Mouse (Mus musculus) adrenal gland, postnatal 36 days (tissue): ENCODE data around the gene Scn4b. TPM values are rescaled to one million over a fixed set of nuclear protein-coding genes. Genes with fewer than 3 reads are reported as not detected.

ENCODE experiments used
- DNase-seq, 2 experiments: peaks; one replicate each; pipeline ENCODE4 v3.0.0; 2021; ENCODE audit warnings: mixed read lengths in 1 of 2
- total RNA-seq, 2 experiments: library from RNA; stranded (reverse); gene quantifications; 2 replicates each; pipeline ENCODE4 v1.2.3; 2021

Scn4b gene
- total RNA-seq, 2 experiments from 2014 or later: 0.60 to 0.66 TPM

DNA sequence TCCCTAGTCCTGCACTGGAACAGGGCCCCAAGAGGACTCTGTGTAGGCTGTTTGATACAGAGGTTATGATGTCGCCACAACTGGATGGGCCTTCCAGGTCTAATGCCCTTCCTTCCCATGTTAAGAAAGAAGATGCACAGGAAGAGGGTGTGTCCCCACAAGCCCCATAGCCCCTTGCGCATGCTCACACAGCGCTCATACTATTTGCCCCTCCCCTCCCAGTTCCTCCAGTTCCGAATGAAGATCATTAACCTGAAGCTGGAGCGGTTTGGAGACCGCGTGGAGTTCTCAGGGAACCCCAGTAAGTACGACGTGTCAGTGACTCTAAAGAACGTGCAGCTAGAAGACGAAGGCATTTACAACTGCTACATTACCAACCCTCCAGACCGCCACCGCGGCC lies 13.0 kb upstream of the Scn4b start:
- DNase-seq: no peak

DNA sequence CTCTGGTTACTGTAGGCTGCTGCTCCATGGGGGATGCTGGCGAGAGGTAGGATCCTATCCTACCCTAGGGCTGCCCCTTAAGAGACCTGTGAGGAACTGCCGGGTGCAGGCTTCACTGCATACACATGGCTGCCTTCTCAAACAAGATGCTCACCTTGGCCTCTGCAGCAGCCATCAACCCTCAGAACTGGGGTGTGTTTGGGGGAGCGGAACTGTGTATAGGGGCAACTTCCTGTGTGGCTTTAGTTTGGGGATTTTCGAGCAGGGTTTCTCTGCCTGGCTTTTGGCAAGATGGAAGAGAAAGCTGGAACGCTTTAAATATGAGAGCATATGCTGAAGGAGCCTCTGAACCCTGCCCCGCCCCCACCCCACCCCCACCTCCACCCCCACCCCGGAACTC lies 11.3 kb upstream of the Scn4b start:
- DNase-seq: no peak

DNA sequence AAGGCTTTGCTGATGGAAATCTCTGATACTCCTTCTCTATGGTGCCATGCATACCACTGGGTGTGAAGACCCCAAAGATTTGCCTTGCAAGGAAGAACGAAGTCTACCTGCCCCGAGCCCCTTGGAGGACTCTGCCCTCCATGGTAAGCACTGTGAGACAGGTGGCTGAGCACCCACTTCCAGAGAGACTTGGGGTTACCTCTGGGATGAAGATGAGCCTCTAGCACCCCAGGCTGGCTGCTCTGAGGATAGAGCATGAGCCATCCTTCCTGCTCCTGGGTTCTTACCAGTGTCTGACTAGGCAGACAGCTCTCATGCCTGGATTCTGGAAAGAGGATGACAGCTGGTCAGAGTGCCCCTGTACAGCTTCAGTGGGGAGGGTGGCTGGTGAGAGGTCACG lies 8.1 kb upstream of the Scn4b start:
- DNase-seq: no peak

DNA sequence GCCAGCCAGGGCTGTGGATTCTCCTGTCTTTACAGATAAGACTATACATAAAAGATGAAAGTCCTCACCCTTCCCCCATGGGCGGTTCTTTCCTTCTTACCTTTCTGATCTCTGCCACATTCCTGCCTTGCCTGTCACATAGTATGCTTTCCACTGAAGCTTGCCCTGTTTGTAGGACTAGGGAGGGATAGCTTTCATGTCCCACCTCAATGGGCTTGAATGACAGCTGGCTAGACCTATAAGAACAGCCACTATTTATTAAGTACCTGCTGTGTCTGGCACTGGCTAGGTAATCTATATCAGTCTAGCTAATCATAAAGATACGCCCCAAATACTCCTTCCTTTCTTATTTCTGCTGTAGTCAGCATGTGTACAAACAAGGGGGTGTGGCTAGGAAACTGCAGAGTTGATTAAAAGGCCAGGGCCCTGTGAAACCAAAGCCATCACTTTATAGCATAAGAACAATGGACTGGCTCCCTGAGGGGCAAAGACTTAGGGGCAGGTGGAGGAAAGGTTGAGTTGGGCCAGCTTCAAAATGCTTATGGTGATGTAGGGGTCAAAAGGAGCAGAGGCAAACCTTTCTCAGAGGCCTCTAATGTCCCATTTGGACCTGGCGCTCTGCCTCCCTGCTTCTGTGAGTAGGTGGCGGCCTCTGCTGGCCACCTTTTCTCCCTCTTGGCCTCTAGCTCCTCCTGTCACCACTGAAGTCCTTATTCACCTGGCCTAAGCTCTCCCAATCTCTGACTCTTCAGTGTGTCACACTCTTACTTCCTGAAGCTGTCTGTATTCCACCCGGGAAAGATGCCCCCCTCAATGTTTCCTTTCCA lies 4.5 kb upstream of the Scn4b start:
- peak; percentile 58 to 74 for DNase-seq

DNA sequence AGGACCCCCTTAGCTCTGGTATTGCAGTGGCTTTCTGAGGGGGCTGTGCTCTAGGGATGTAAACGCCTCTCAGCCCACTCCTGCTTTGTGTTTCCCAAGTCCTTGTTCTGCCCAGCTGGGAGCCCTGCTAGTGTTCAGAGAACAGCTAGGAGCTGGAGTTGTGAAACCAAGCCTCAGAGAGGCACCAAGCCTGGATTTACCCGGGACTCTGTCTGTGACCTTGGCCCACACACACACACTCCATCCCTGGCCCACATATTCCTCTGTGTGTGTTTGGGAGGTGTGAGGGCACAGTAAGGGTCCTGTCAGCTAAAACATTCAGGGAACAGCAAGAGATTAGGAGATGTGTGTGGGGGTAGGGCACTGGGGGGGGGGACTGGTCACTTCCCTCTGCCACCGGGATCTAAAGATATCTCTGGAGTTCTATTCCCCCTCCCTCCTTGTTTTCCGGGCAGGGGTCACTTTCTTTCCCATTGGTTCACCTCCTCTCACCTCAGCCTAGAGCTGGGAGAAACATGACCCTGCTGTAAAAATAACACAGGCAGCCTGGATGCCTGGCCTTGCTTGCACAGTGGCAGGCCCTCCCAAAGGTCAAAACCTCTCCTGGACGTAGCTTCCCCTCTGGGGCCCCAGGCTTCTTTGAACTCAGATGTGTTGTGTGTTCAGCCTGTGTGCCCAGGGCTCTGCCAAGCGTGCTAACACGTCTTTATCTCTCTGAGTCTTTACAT lies 1.6 kb upstream of the Scn4b start:
- no peak for DNase-seq

DNA sequence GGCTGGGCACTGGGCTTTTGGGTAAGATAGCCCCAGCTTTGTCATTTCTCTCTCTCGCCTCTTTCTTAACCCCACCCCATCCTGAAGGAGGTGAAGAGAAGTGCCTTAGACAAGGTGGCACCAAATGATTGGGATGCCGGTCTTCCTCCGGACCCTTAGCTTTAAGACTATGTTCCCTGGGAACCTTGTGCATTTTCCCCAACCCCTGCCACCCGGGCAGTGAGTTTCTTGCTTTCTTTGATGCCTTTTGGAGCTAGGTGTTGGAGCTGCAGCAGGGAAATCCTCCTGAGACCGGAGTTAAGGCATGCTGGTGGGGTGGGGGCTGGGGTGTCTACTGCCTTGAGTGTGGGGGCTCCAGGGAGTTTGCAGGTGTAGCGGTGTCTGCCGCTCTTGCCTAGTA lies 887 bp downstream of the Scn4b start:
- DNase-seq: no peak

DNA sequence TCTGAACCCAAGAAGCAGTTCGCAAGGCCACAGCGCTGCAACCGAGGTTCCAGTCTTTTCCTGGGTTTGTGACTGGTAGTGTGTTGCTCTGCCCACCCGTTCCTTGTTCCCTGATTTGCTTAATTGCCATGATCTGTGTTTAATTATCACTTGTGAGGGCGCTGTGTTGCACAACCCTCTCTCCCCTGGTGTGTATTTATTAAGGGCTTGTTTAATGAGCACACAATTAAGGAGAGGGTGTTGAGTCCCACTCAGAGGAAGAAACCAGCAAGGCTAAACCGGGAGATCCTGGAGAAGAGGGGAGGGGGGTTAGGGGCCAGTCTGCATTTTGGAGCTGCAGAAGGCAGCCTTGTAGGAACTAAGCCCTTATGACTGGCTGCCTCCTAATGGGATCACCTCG lies 2.8 kb downstream of the Scn4b start:
- DNase-seq: no peak

DNA sequence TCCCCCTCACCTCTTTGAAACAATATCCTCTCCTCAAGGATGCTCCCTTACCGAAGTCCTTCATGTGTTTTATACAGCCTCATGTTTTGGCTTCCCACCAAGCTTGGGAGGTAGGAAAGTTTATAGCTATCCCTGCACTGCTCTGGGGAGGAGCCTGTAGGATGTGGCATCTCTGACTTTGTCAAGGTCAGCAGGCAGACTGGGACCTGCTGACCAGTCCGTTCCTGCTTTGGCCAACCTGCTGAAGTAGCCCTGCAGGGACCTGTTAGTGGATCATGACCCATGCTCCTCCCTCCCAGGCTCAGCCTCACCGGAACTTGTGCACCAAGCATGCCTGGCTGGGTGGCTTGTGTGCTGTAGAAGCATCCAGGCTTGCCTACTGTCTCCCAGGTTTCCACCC lies 4.5 kb downstream of the Scn4b start:
- no peak for DNase-seq

DNA sequence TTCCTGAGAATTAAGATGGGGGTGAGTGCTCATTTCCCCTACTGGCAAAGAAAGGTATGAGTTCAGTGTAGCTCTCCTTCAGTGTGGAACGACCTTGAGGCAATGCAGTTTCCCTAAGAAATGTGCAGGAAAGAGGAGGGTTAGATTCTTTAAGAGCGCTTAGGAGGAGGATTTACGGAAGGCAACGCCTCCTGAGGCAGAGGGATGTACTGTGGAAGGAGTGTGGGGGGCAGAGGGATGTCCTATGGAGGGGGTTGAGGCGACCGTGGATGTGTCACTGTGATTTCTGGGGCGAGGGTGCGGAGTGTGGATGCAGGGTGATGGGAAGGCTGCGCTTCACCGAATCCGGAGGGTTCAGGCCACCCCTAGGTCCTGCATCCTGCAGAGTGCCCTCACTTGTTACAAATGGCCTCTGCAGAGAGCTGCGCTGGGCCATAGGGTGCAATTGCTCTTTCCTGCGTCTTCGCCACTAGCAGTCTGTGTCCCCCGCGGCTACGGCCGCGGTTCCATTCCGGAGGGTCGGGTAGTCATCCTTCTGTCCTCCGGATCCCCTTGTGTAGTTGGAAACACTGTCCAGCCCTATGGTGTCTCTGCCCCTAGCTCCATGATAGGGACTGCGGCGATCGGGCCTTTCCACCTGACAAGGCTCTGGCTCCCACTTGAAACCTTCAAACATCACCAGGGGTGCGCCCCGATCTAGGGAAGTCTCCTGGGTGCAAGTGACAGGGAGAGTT lies 7.5 kb downstream of the Scn4b start:
- no peak for DNase-seq

DNA sequence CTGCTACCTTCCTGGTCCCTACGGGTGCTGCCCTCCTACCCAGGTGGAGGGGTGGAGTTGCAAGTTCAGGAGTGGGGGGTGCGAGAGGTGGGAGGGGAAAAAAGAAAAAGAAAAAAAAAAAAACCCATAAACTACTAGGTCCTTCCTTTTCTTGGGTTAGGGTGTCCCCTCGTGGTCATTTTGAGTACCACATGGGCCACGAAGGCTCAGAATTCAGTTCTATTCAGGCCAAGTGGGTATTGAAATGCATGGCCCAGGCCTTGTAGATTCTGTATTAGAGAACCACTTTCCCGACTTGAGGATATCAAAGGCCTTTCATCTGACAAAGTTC lies 8.0 kb downstream of the Scn4b start:
- DNase-seq: peak; percentile 60 to 70

DNA sequence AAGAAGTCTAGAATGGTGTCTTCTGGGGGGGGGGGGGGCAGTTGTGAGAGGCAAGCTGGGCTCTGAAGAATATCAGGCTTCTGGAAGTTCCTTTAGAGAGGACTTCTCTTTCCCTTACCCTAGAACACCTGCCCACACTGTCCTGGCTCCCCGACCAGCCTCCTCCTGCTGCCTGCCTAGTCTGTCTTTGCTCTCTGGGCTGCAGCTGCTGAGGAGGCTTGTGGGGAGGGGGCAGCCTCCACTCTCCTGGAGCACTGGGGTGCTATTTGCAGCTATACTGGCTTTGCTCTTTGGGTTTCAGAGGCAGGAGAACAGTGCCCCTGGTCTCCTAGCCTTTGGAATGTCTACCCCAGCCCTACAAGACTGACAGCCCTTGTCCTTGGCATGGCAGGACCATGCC lies 12.7 kb downstream of the Scn4b start:
- DNase-seq: no peak

DNA sequence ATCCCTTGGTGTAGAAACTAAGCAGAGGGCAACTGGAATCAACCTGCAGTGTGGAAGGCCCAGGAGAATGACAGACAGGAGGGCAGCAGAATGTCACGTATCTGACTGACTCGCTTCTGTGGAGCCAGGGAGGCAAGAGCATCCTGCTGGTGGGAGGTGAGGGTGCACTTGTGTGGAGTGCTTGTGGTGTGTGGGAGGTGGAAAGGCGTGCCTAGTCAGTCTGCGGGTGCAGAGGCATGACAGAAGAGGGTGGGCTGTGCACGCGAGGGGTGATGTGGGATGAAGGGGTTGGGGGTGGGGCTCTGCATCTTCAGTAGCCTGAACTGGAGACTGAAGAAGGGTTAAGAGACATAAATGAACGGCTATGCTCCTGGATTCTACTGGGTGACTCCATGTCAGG lies 15.2 kb downstream of the Scn4b start:
- DNase-seq: no peak

DNA sequence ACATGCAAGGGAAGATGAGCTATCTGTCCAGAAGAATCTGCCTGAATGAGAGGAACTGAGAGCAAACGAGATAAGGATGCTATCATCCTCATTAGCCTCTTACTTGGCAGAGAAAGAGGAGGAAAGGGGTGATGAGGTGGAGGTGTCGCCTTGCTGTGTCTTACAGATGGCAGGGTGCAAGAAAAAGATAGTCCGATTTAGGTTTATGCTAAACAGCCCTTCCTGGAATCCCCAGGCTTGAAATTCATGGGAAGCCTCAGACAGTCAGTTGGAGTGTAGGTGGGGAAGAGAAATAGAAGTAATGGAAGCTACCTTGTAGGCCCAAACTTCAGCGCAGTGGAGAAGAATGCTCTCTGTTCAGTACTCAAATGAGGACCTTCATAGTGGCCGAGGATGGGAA lies 29.7 kb downstream of the Scn4b start:
- DNase-seq: no peak

DNA sequence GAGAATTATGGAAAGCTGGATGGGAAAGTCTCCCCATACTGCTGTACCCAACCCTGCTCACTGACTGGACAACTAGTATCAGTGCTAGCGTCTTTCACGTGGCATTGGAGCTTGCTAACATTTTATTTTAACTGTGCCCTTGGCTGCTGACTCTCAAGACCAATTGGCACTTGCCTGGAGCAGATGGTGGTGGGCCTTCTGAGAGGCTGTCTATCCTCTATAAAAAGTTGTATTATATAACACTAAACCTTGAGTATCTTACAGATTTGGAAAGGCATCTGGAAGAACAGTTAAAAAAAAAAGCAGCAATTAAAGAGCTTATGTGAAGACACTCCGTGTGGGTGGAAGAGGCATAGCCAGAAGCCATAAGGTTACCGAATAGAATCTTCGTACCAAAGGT lies 32.0 kb downstream of the Scn4b start:
- DNase-seq: no peak

DNA sequence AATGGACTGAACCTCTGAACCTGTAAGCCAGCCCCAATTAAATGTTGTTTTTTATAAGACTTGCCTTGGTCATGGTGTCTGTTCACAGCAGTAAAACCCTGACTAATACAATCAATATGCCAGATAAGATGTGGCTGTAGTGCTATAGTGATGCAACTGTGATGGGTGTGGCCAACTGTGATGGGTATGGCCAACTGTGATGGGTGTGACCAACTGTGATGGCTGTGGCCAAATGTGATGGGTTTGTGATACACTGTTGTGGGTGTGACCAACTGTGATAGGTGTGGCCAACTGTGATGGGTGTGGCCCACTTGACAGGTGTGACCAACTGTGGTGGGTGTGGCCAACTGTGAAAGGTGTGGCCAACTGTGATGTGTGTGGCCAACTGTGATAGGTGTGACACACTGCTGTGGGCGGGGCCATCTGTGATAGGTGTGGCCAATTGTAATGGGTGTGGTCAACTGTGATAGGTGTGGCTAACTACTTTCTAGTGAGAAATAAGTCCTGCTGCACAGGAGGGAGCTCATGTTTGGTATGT lies 32.9 kb downstream of the Scn4b start:
- no peak for DNase-seq

DNA sequence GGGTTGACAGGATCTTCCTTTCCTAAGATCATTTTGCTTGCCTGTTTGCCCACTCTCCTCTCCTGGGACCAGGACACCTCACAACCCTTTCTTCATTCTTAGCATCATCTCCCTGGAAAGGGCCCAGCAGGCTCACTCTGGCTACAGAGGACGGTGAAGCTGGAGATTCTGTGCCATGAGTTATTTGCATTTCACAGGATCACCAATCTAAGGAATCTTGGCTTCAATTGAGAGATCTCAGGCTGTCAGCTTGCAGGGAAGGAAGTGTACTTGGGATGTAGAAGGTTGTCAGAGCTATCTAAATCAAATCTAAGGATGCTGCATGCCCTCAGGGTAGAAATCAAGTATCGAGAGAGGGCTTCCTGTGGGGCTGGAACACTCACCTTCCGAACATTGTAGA lies 35.3 kb downstream of the Scn4b start:
- no peak for DNase-seq

DNA sequence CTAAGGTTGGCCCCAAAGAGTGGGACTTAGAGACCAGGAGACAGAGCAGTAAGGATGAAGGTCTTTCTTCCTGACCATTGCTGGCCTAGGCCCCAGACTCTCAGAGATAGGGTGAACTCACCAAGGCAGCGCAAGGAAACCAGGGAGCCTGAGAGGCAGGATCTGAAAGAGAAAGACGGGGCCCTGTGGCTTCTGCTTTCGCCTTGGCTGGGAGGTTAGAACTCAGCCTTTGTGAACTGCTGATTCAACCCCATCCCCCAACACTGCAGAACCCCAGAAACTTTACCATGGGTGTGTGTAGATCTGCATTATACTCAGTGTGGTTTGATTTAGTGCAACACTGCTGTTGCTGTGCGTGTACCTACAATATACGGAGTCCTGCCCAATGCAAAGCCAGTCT lies 41.1 kb downstream of the Scn4b start:
- DNase-seq: no peak

DNA sequence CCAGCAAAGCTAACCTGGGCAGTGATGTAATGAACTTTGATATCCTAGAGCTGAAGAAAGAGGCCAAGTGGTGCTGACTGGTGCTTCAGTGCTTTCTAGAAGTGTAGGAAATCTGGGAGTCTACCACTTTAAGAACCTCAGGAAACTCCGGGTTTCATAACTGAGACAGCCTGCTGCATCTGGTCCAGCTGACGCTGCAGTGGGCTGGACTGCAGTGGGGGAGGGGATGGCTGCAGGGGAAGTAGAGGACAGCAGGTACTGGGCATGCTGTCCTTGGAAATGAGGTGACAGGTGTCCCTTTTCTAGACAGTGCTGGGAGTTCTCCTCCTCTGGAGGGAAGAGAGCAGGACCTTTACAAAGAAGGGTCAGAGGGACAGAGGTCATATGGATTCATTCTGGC lies 43.6 kb downstream of the Scn4b start, which contains the start of gene BC049352:
Gene BC049352 (plus strand): TSS at position 238 of the 400 bp plus-strand sequence.
- peak; percentile 10 to 37 for DNase-seq

DNA sequence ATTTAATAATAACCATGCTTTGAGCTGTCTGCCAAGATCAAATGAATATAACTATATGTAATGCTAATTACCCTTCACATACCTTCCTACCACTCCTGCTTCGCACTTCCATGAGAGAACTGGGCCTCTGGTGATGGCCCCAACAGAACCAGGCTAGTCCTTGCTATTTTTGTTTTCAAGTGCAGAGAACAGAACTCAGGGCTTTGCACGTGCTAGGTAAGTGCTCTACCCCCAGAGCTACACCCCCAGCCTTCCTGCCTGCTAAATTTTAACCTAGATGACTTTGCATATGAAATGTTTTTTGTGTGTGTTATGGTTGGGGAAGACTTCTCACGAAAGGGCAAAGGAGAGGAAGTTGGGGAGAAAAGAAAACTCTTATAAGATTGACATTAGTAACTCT lies 44.3 kb downstream of the Scn4b start:
- no peak for DNase-seq

DNA sequence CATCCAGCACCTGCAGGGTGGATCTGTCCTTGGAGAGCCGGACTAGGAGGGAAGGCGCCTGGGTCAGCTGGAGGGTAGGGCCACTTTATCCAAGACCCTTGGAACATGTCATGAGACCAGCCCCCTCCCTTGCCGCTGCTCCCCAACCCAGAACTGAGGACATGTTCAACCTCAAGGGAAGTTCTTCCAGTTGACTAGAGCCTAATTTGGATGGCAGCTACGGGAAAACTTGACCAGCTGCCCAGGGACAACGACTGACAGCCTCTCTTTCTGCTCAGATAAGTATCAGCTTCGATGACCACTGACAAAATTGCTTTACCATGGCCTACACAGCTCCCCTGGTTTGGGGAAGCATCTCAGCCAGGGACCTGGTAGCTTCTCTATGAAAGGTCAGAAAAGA lies 45.1 kb downstream of the Scn4b start:
- DNase-seq: no peak

DNA sequence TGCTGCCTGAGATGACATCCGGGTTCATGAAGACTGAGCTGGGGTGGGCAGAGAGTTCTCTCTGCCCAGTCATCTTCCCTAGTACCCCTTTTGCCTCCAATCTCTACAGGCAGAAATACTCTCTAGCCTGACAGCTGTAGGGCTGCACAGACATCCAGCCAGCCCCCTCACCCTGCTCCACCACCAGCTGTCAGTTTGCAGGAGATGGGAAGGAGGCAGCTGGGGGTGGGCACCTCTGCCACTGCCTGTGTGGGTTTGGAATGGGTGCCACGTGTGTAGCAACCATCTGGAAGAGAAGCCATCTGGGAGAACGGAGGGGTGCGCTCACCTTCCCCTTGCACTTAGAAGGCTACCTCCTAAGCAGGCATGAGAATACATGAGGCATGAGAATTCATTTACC lies 47.1 kb downstream of the Scn4b start:
- no peak for DNase-seq

DNA sequence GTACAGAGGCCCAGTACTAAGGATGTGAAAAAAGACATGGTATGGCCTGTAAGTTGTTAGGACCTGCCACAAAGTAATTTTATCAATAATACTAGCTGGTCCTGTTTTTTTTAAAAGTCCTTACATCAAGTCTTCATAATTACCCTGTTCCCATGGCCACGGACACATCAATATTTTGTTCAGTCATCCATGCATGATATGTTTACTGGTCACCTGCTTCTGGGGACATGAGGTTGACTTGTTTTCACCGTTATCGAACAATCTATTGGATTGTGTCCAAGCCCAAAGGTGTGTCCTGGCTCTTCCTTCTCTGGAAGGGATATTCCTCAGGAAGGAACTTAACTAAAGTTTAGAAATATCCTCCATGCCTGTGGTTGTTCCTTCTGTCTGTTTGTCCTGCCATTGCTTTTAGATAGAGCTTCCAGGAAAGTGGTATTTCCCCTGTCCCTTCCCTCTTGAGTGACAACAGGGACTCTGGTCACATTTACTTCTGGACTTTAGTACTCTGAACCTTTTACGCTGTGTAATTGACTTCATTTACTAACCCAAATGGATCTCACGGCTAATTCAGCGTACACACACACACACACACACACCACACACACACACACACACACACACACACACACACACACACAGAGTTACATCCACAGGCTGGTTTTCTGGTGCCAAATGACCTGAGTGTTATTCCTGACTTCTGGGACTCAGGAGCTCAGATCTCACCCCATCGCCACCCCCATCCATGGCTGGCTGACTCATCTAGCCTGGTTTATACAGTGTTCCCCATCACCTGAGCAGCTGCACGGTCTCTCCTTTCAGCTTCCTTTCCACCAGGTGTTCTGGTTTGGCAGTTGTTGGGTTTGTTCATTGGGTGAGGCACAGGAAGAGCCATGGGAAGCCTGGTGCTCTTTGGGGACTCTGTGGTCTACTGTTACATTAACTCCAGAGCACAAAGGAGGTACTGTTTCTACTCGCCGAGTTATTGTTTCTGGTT lies 50.7 kb downstream of the Scn4b start:
- no peak for DNase-seq
